Mouse (Mus musculus): ENCODE measurements around the gene Endog. TPM values are rescaled to one million over a fixed set of nuclear protein-coding genes. Genes with fewer than 3 reads are reported as not detected.

The Endog gene
- total RNA-seq, 2 experiments from 2014 or later: 55.6 to 58.2 TPM

GRCm38 (mm10) chr2:30211408-30212168 lies 40.3 kb downstream of the Endog start:
- no peak for DNase-seq

DNA sequence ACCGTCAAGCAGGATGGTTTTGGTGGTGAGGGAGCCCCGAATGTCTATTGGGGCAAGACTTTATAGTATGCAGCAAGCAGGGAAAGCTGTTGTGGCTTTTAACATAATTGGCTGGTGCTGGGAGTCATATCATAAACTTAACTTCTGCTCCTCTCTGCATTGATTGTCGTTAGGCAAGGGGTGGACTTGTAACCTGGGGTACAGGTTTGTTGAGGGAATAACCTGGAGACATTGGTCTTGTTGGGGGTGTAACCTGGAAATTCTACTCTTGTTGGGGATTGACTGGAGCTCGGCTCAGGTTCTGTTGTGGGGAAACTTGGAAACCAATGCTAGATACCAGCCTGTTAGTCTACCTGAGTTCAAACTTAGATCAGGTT lies 40.9 kb downstream of the Endog start:
- DNase-seq: no peak

DNA sequence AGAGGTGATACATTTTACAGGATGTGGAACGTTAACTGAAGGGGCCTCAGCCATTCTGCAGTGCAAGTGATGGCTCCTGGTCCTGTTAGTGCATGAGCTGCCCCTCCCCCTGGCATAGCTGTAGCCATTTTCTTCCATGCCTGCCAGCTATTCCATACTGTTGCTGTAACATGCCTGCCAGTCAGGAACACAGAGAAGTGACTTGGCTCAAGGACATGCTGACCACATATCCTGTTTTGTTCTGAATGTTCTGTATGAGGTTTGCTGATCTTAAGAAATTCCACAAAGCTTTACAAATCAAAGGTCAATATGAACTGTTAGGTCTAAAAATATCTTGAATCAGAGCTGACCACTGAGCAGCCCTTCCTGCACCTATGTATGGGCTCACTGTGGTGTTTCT lies 41.7 kb downstream of the Endog start:
- DNase-seq: peak; percentile 45

GRCm38 (mm10) chr2:30214745-30215144 lies 43.5 kb downstream of the Endog start:
- DNase-seq: peak; percentile 46

- no peak for DNase-seq
Measured at GRCm38 (mm10) chr2:30215493-30215892, 44.2 kb downstream of the Endog start.

GRCm38 (mm10) chr2:30216293-30216692 lies 45.0 kb downstream of the Endog start:
- no peak for DNase-seq

Other genes with a start within 250 kb of the Endog start
- gene Gle1, start 236.1 kb upstream of the Endog start, total RNA-seq (2021): 10 to 100 TPM; 31.8 to 36.5 TPM
- gene Sptan1, start 205.9 kb upstream of the Endog start, total RNA-seq (2021): 100 to 1,000 TPM; 200 to 226 TPM
- 10 to 100 TPM; 20.1 to 24.4 TPM for gene Wdr34, start 122.6 kb upstream of the Endog start, total RNA-seq (2021)
- 100 to 1,000 TPM; 216 to 221 TPM for gene Set, start 114.1 kb upstream of the Endog start, total RNA-seq (2021)
- 10 to 100 TPM in 1 of 2 experiments, 1 to 10 TPM in 1; 6.3 to 10.1 TPM for gene Pkn3, start 93.8 kb upstream of the Endog start, total RNA-seq (2021)
- gene Zdhhc12, start 77.8 kb upstream of the Endog start, total RNA-seq (2021): 10 to 100 TPM; 14.9 to 19.0 TPM
- 10 to 100 TPM; 29.9 to 45.4 TPM for gene Zer1, start 46.9 kb upstream of the Endog start, total RNA-seq (2021)
- gene Tbc1d13, start 37.7 kb upstream of the Endog start, total RNA-seq (2021): 10 to 100 TPM; 47.2 to 64.0 TPM
- gene Spout1, start 7.0 kb downstream of the Endog start, total RNA-seq (2021): 10 to 100 TPM; 18.1 TPM
- gene Kyat1, start 34.4 kb downstream of the Endog start, total RNA-seq (2021): 10 to 100 TPM; 27.4 to 27.9 TPM
- 10 to 100 TPM; 43.5 to 53.2 TPM for gene Lrrc8a, start 66.2 kb downstream of the Endog start, total RNA-seq (2021)
- gene Gm28035, start 69.1 kb downstream of the Endog start, total RNA-seq (2021): 1 to 10 TPM; 1.9 to 2.0 TPM
- gene Phyhd1, start 94.7 kb downstream of the Endog start, total RNA-seq (2021): 10 to 100 TPM; 23.7 to 24.1 TPM
- gene Gm28038, start 109.5 kb downstream of the Endog start, total RNA-seq (2021): not detected
- gene Dolk, start 114.8 kb downstream of the Endog start, total RNA-seq (2021): 10 to 100 TPM; 43.4 to 46.2 TPM
- 10 to 100 TPM; 37.9 to 45.3 TPM for gene Nup188, start 114.9 kb downstream of the Endog start, total RNA-seq (2021)
- 10 to 100 TPM; 70.9 to 89.7 TPM for gene Sh3glb2, start 187.8 kb downstream of the Endog start, total RNA-seq (2021)
- 100 to 1,000 TPM in 1 of 2 experiments, 10 to 100 TPM in 1; 97.5 to 111 TPM for gene Miga2, start 192.7 kb downstream of the Endog start, total RNA-seq (2021)
- 10 to 100 TPM; 14.5 to 23.6 TPM for gene Dolpp1, start 220.8 kb downstream of the Endog start, total RNA-seq (2021)
- gene Crat, start 244.3 kb downstream of the Endog start, total RNA-seq (2021): 100 to 1,000 TPM; 317 to 355 TPM
- gene Ptpa, start 244.5 kb downstream of the Endog start, total RNA-seq (2021): 100 to 1,000 TPM; 152 to 170 TPM

Data from adrenal gland, postnatal 10 days (tissue).